ENCODE assay signal across 8 mouse cellular contexts in genomic region chr4:136134978-136135873, GRCm38 (mm10). TPM values are rescaled to one million over a fixed set of nuclear protein-coding genes. Genes with fewer than 3 reads are reported as not detected.
DNase-seq lines count a peak whose midpoint lies in the region; ATAC-seq lines count a peak whose summit lies in the region.

No protein-coding gene starts in this region.

- peaks cover 92% of the 10 kb centered on the region for H3K27me3 ChIP-seq in megakaryocyte, embryonic 14.5 days (replicated peaks)
- H3K27me3 ChIP-seq in heart, embryonic 14.5 days (ENCODE audit: control insufficient read depth, insufficient read depth, low read length): no peaks in the 10 kb centered on the region
- H3K27me3 ChIP-seq in stomach, embryonic 15.5 days (replicated peaks): no peaks in the 10 kb centered on the region

- WGBS in heart, embryonic 14.5 days: 5% methylated on average over 50 of the region's 50 CpGs
- WGBS in stomach, embryonic 15.5 days: 2% methylated on average over 44 of the region's 50 CpGs

- H3K9ac ChIP-seq in heart, embryonic 14.5 days (ENCODE audit: low read length): peak overlapping the region; percentile 78
- peak overlapping the region; percentile 42 for H3K9ac ChIP-seq in stomach, embryonic 15.5 days

- peaks cover 21% of the 10 kb centered on the region for H3K4me1 ChIP-seq in megakaryocyte, embryonic 14.5 days
- H3K4me1 ChIP-seq in heart, embryonic 14.5 days (ENCODE audit: control insufficient read depth in 2 of 2, insufficient read depth in 2 of 2, low read length in 2 of 2): peaks cover 29 to 50% of the 10 kb centered on the region in 2 experiments
- peaks cover 34% of the 10 kb centered on the region for H3K4me1 ChIP-seq in stomach, embryonic 15.5 days

- peaks cover under 1% of the 10 kb centered on the region for H3K9me3 ChIP-seq in megakaryocyte, embryonic 14.5 days
- no peaks in the 10 kb centered on the region for H3K9me3 ChIP-seq in heart, embryonic 14.5 days (ENCODE audit: control insufficient read depth, low read length)
- no peaks in the 10 kb centered on the region for H3K9me3 ChIP-seq in stomach, embryonic 15.5 days

- H3K27ac ChIP-seq in heart, embryonic 14.5 days (replicated peaks in 1 of 2; ENCODE audit: control insufficient read depth in 1 of 2, insufficient read depth in 1 of 2, low read depth in 2 of 2, low read length in 2 of 2): peak overlapping the region; percentile 95 to 97
- peak overlapping the region; percentile 97 for H3K27ac ChIP-seq in stomach, embryonic 15.5 days

- H3K4me3 ChIP-seq in megakaryocyte, embryonic 14.5 days (replicated peaks): peak overlapping the region; percentile 84
- H3K4me3 ChIP-seq in heart, embryonic 14.5 days (ENCODE audit: control insufficient read depth in 1 of 2, insufficient read depth in 1 of 2, low read depth in 1 of 2, low read length in 2 of 2): peak overlapping the region; percentile 49 to 55
- peak overlapping the region; percentile 46 for H3K4me3 ChIP-seq in stomach, embryonic 15.5 days (replicated peaks)

- peak overlapping the region; percentile 93 for H3K4me2 ChIP-seq in heart, embryonic 14.5 days (ENCODE audit: low read length)
- peak overlapping the region; percentile 86 for H3K4me2 ChIP-seq in stomach, embryonic 15.5 days

- H3K36me3 ChIP-seq in megakaryocyte, embryonic 14.5 days (replicated peaks; ENCODE audit: low read length): no peaks in the 10 kb centered on the region
- H3K36me3 ChIP-seq in heart, embryonic 14.5 days (ENCODE audit: control insufficient read depth, insufficient read depth, low read length): no peaks in the 10 kb centered on the region
- no peaks in the 10 kb centered on the region for H3K36me3 ChIP-seq in stomach, embryonic 15.5 days

- peak; percentile 93 for DNase-seq in embryo, embryonic 11 days
- DNase-seq in kidney, postnatal 25 days: peak; percentile 56 to 72
- DNase-seq in lung, postnatal 10 days: peak; percentile 92
- DNase-seq in cerebellum, adult 11 months: no peak

- ATAC-seq in megakaryocyte, adult 5-6 weeks (ENCODE audit: poor library complexity, severe bottlenecking): no peak
- peak; percentile 48; the same call in 1 of the 2 replicates for ATAC-seq in heart, embryonic 14.5 days (ENCODE audit: insufficient number of reproducible peaks, insufficient read depth, low FRiP score, low read depth)
- ATAC-seq in stomach, embryonic 15.5 days (ENCODE audit: insufficient read depth, low FRiP score, low read depth): peak; percentile 64

RNA-seq across cellular contexts. Expression of gene Id3, which starts 8.1 kb away (rescaled TPM):
- polyA plus RNA-seq in megakaryocyte, embryonic 14.5 days (2012; ENCODE audit: insufficient read depth, low replicate concordance): 13.8 TPM in 1 of 2 replicates, not detected in the other
- total RNA-seq in megakaryocyte, adult 5-6 weeks (2015): 1.9 and 2.0 TPM in 2 replicates
- 0.77 and 1.8 TPM in 2 replicates for total RNA-seq in megakaryocyte, adult 5-6 weeks (2017)
- polyA plus RNA-seq in heart, embryonic 14.5 days (2014; fragmentation: Nextera tagmentation; extraction: Ambion mirVana): 247 and 296 TPM in 2 replicates
- polyA plus RNA-seq in stomach, embryonic 15.5 days (2015; fragmentation: Nextera tagmentation; extraction: Ambion mirVana): 274 and 292 TPM in 2 replicates

RNA-seq across cellular contexts. Expression of gene E2f2, which starts 37.0 kb away (rescaled TPM):
- 10.5 and 25.7 TPM in 2 replicates for polyA plus RNA-seq in megakaryocyte, embryonic 14.5 days (2012; ENCODE audit: insufficient read depth, low replicate concordance)
- total RNA-seq in megakaryocyte, adult 5-6 weeks (2015): 78.1 and 107 TPM in 2 replicates
- total RNA-seq in megakaryocyte, adult 5-6 weeks (2017): 59.4 and 63.6 TPM in 2 replicates
- 2.5 and 3.1 TPM in 2 replicates for polyA plus RNA-seq in heart, embryonic 14.5 days (2014; fragmentation: Nextera tagmentation; extraction: Ambion mirVana)
- polyA plus RNA-seq in stomach, embryonic 15.5 days (2015; fragmentation: Nextera tagmentation; extraction: Ambion mirVana): 8.6 and 11.4 TPM in 2 replicates

Comparison
In these comparisons a context has a peak if more than half of its experiments do, and no peak if none do; other contexts are left out.
1. RNA of gene Id3, which starts 8.1 kb away (polyA plus RNA-seq): 247 to 296 TPM in heart, embryonic 14.5 days and 274 to 292 TPM in stomach, embryonic 15.5 days; 13.8 TPM in megakaryocyte, embryonic 14.5 days; every median in the first group is over 10 times any median in the second.
2. Peak in every context shown above with its lines, with median percentiles within 50 percentile points of each other: H3K4me3 ChIP-seq.